Mouse (Mus musculus): Measurements from ENCODE around the gene Sla2.
"Not testable (repeated sequence)": the region's sequence is repeated elsewhere in the genome, so short reads cannot be mapped to it uniquely, and the experiment has no call there.

Gene Sla2

GRCm38 (mm10) chr2:156864481-156864880, 22.5 kb downstream of the Sla2 start:
- DNase-seq (ENCODE audit: low read depth), result no peak

GRCm38 (mm10) chr2:156863487-156864160, 23.4 kb downstream of the Sla2 start:
- DNase-seq (ENCODE audit: low read depth), result peak; percentile 72

GRCm38 (mm10) chr2:156862772-156863486, 24.1 kb downstream of the Sla2 start, which contains the start of gene Rab5if:
Gene Rab5if, plus strand, starts transcription at chr2:156863128.
- peak; percentile 98 for DNase-seq (ENCODE audit: low read depth)

- peak; percentile 64 for DNase-seq (ENCODE audit: low read depth)
Measured at GRCm38 (mm10) chr2:156862041-156862717, 24.8 kb downstream of the Sla2 start.

- no peak for DNase-seq (ENCODE audit: low read depth)
Measured at GRCm38 (mm10) chr2:156858671-156859070, 28.3 kb downstream of the Sla2 start.

GRCm38 (mm10) chr2:156857835-156858234, 29.2 kb downstream of the Sla2 start, which contains the start of gene 4930518I15Rik:
Gene 4930518I15Rik, minus strand, starts transcription at chr2:156857946.
- DNase-seq (ENCODE audit: low read depth), result no peak

GRCm38 (mm10) chr2:156857385-156857791, 29.6 kb downstream of the Sla2 start:
- DNase-seq (ENCODE audit: low read depth), result no peak

- no peak for DNase-seq (ENCODE audit: low read depth)
Measured at GRCm38 (mm10) chr2:156856311-156856710, 30.7 kb downstream of the Sla2 start.

GRCm38 (mm10) chr2:156853999-156854771, 32.8 kb downstream of the Sla2 start:
- DNase-seq (ENCODE audit: low read depth), result not testable (repeated sequence)

GRCm38 (mm10) chr2:156853584-156853983, 33.4 kb downstream of the Sla2 start:
- DNase-seq (ENCODE audit: low read depth), result not testable (repeated sequence)

GRCm38 (mm10) chr2:156850505-156850904, 36.5 kb downstream of the Sla2 start:
- DNase-seq (ENCODE audit: low read depth), result peak; percentile 4

- DNase-seq (ENCODE audit: low read depth), result peak; percentile 2
Measured at GRCm38 (mm10) chr2:156848526-156849182, 38.3 kb downstream of the Sla2 start.

GRCm38 (mm10) chr2:156847653-156848052, 39.3 kb downstream of the Sla2 start:
- no peak for DNase-seq (ENCODE audit: low read depth)

- DNase-seq (ENCODE audit: low read depth), result peak; percentile 3
Measured at GRCm38 (mm10) chr2:156844715-156845114, 42.3 kb downstream of the Sla2 start.

- DNase-seq (ENCODE audit: low read depth), result no peak
Measured at GRCm38 (mm10) chr2:156843331-156843730, 43.7 kb downstream of the Sla2 start.

GRCm38 (mm10) chr2:156842711-156843110, 44.3 kb downstream of the Sla2 start:
- DNase-seq (ENCODE audit: low read depth), result no peak

- DNase-seq (ENCODE audit: low read depth), result peak; percentile 77
Measured at GRCm38 (mm10) chr2:156841841-156842706, 44.9 kb downstream of the Sla2 start.

GRCm38 (mm10) chr2:156841028-156841840, 45.8 kb downstream of the Sla2 start:
- DNase-seq (ENCODE audit: low read depth), result peak; percentile 69

GRCm38 (mm10) chr2:156840301-156841027, 46.5 kb downstream of the Sla2 start:
- DNase-seq (ENCODE audit: low read depth), result peak; percentile 58

All from naive thymus-derived CD4-positive, alpha-beta T cell, adult 2 months (primary cell).